Mouse (Mus musculus) kidney, adult 11 months (tissue): Measurements from ENCODE around the gene Tarbp1.
"Not testable (repeated sequence)": the region's sequence is repeated elsewhere in the genome, so short reads cannot be mapped to it uniquely, and the experiment has no call there.

Experiments
- DNase-seq: peaks from one replicate; pipeline ENCODE4 v3.0.0; 2022

Tarbp1 gene

GRCm38 (mm10) chr8:126494160-126495110 is 19.6 kb upstream of the Tarbp1 start:
- no peak for DNase-seq

- DNase-seq = peak; percentile 69
These were observed 8.1 kb upstream of the Tarbp1 start for GRCm38 (mm10) chr8:126482938-126483337.

GRCm38 (mm10) chr8:126482348-126482720 is 7.5 kb upstream of the Tarbp1 start:
- no peak for DNase-seq

GRCm38 (mm10) chr8:126481494-126482347 is 6.9 kb upstream of the Tarbp1 start:
- DNase-seq = peak; percentile 23

- no peak for DNase-seq
These were observed 5.5 kb upstream of the Tarbp1 start for GRCm38 (mm10) chr8:126480366-126480765.

GRCm38 (mm10) chr8:126478714-126479113 is 3.8 kb upstream of the Tarbp1 start:
- DNase-seq = no peak

- not testable (repeated sequence) for DNase-seq
These were observed 1.4 kb upstream of the Tarbp1 start for GRCm38 (mm10) chr8:126476151-126476855.

GRCm38 (mm10) chr8:126475738-126476137 is 873 bp upstream of the Tarbp1 start:
- not testable (repeated sequence) for DNase-seq

GRCm38 (mm10) chr8:126473802-126474298 is 1.0 kb downstream of the Tarbp1 start:
- no peak for DNase-seq

GRCm38 (mm10) chr8:126464071-126464470 is 10.8 kb downstream of the Tarbp1 start:
- no peak for DNase-seq

GRCm38 (mm10) chr8:126461735-126462134 is 13.1 kb downstream of the Tarbp1 start:
- no peak for DNase-seq

- peak; percentile 18 for DNase-seq
These were observed 14.6 kb downstream of the Tarbp1 start for GRCm38 (mm10) chr8:126460274-126460673.

- no peak for DNase-seq
These were observed 19.5 kb downstream of the Tarbp1 start for GRCm38 (mm10) chr8:126455383-126455782.

- DNase-seq = no peak
These were observed 23.7 kb downstream of the Tarbp1 start for GRCm38 (mm10) chr8:126451158-126451557.

GRCm38 (mm10) chr8:126438937-126439336 is 35.9 kb downstream of the Tarbp1 start:
- DNase-seq = no peak

GRCm38 (mm10) chr8:126433827-126434226 is 41.0 kb downstream of the Tarbp1 start:
- no peak for DNase-seq

- DNase-seq = no peak
These were observed 45.2 kb downstream of the Tarbp1 start for GRCm38 (mm10) chr8:126429635-126430034.

GRCm38 (mm10) chr8:126424946-126425345 is 49.9 kb downstream of the Tarbp1 start:
- DNase-seq = no peak

- DNase-seq = peak; percentile 62
These were observed 50.7 kb downstream of the Tarbp1 start for GRCm38 (mm10) chr8:126424163-126424562.

GRCm38 (mm10) chr8:126422920-126423300 is 52.0 kb downstream of the Tarbp1 start:
- DNase-seq = peak; percentile 45

GRCm38 (mm10) chr8:126422174-126422919 is 52.5 kb downstream of the Tarbp1 start, which contains the start of gene Coa6:
Gene Coa6 (plus strand): TSS chr8:126422515.
- DNase-seq = peak; percentile 97

GRCm38 (mm10) chr8:126420834-126421233 is 54.0 kb downstream of the Tarbp1 start:
- no peak for DNase-seq
